Mouse (Mus musculus) lung, postnatal 10 days (tissue): ENCODE results near the gene Fmnl3.

Experiments
- DNase-seq: peaks from one replicate; pipeline ENCODE4 v3.0.0; 2021

Fmnl3 gene

DNA sequence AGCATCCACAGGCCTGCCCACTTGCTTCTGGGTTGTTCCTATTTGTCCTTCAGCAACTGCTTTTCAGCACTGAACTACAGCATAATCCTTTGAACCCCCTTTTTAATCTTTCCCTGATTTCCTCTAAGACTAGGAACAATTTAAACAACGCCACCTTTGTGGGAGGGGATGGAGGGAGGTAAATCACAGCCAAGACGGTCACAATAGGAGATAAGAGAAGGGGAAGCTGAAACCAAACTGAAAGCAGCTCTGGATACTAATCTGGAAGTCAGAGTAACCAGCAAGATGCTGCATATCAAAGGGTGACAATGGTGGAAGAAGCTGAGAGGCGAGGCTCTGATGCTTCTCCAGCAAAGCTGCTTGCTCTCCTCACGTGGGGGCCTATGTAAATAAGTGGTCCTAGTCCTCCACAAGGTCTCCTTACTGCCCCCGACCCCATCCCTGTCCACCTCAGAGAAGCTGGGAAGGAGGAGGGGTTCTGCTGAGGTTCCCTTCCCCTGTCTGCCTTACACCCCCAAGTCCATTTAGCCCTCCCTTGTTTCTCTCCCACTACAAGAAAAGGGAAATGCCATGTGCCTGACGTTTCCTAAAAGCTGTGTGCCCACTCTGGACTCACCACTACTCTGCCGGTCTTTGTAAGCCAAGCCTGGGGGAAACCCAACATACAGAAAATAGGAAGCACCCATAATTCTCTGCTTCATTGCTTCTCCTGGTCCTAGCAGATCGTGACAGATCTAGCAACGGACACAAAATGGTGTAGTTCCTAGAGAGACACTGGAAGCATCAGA lies 27.9 kb downstream of the Fmnl3 start:
- no peak for DNase-seq

DNA sequence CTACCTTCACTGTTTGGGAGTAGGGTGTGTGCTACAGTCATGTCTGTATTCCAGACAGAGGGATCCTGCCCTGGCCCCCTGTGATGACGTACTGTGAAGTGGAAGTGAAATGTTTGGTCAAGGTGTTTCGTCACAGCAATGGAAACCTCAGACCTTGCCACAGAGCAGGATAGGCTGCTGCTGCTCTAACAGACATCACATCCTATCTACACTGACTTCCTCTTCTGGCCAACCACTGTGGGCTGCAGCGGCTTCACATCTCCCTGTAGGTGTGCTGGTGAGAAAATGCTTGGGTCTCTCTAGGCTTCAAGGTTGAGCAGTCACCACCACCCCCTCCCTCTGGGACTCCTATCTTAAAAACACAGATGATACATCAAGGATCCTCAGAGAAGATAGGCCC lies 29.2 kb downstream of the Fmnl3 start:
- peak; percentile 35 for DNase-seq

DNA sequence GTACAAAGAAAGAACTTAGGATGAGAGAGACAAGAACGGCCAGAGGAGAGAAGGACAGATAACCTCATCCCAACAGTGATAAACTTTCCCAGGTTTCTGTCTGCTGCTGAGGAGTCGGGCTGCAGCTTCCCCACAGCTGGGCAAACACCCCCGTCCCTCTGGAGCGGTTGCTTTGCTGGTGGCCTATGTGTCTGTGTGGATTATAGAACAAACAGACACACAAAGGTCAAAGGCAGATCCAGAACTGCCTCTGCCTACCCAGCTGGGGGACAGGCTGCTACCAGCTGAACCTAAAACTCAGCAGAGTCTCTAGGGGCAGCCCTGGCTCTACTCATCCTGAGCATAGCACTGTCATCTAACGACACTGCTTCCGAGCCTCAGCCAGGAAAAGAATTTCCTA lies 30.6 kb downstream of the Fmnl3 start:
- DNase-seq, result no peak

DNA sequence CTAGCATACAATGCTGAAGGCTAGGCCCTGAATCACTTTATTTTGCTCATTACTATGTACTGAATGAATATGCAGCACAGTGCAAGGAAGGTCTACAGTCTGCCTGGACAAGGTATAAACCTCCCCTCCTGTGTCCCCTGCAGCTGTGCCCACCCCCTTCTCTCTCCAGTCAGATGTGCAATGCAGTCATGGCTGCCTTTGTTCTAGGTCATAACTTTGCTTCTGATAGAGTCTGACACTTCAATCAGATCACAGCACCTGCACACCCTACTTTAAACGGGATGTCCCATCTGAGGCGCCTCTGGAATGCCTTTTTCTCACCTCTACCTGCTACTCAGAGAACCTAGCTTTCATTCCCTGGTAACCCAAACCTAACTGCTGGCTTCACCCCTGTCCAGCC lies 31.4 kb downstream of the Fmnl3 start:
- no peak for DNase-seq

DNA sequence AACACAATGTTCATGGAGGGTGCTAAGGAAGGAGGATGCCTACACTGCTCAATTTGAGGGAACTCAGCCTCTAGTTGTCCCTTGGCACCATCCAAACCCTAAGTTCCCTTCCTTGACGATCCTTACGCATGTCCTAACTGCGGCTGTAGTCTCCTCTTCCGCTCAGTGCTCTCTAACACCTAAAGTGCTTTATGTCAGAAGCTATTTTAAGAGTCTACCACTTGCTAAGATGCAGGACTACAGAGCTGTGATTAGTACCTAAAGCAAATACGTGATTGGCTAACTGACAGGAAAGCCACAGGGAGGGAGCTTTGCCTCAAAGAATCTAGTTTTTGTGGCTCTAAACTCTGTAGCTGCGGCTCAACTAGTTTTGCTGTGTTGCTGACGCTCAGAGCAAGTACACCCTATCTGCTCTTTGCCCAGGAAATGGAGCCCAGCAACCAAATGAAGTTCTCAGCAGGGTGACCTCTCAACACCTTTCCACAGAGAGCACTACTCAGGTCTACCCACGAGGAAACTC lies 34.4 kb downstream of the Fmnl3 start:
- no peak for DNase-seq

DNA sequence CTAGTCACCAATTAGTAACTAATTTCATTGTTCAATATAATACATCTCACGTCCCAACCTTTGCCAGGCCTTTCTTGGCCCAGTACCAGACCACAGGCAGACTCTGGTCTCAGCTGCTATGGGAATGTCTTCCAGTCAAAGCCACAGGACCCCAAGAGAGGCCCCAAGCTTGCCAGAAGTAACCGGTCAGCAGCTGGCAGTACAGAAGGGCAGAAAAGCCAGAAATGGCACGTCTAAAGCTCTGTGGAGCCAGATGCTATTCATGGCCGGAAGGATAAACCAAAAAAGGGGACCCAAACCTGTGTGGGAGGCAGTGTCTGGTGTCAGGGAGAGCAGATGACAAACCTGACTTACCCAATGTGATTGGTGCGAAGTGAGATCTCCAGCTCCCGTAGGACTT lies 35.8 kb downstream of the Fmnl3 start:
- peak; percentile 66 for DNase-seq

DNA sequence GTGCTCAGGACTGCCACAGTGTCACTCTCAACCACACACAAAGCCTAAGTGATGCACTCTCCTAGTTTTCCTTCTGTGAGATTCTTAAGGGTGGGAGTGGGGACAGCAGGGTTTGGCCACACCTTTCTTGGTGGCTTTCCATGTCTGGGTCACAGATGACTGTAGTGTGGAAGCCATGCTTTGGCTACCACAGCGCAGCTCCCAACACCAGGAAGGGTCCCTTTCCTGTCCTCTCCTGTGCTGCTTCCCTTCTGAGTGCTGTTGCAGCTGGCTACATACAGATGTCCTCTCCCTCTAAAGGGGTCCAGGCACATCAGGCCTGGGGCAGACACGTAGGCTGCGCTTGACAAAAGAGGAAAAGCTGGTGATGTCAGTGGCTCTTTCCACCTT lies 36.6 kb downstream of the Fmnl3 start:
- DNase-seq, result peak; percentile 83

DNA sequence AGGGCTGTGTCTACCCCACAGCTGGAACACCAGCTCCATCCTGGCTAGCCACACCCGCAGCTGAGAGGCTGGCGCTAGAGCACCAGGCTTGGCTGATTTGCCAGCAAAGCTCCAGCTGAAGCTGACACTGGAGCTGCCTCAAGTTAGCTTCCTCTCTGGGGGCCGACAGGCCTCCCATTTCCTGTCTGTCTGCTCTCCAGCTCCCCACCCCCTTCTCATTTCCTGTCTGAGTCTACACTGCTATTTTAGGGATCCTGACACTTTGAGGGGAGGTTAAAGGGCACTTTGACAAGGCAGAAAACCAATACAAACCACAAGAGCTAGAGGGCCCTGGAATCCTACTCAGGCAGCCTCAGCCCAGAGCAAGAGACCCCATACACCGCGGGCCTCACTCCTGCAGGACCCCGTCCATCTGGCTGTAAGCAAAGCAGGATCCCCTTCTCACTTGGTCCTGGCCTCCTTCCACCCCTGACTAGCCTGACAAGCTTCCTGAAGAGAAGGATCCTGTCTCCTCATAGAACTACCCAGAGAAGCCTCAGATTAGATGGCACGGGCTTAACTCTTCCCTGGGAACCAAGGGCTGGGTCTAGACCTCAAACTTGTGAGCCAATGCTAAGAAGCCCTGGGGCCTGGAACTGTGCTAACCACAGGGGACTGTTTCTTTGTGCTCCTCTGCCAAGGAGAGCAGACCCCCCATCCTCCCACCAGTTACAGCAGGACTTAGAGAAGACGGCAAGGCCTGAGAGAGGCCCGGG lies 37.2 kb downstream of the Fmnl3 start:
- DNase-seq, result peak; percentile 95

DNA sequence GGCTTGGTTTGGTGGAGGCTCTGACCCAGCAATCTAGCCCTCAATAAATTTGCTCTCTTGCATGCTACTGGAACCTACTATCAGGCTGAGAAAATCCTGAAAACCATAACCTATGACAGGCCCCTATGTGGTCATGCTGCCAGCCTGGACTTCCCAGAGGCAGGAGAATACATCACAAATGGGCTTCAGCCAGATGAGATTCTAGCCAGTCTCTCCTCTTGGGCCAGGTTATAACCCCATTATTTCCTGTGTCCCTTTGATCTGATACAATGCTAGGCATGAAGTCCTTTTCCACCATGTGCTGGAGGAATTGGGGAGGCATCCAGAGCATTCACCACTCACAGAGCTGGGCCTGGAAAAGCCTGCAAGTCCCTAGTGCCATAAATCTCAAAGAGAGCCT lies 38.2 kb downstream of the Fmnl3 start:
- no peak for DNase-seq

DNA sequence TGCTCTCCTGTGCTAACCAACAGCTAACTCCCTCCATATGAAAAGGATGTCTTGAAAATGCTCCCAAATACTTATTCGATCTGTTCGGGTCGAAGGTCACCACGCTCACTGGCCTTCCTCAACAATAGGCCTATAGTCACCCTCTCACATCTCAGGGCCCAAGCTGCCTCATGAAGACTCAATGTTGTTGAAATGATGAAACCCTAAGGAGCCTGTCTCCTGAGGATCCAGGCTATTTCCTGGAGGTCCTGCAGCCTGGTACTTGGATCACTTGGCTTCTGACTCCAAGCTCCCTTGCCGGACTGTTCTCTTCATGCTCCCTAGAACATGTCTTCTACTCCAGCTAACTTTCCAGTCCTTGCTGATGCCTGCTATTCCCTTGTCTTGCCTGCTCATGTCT lies 38.9 kb downstream of the Fmnl3 start:
- DNase-seq, result no peak

DNA sequence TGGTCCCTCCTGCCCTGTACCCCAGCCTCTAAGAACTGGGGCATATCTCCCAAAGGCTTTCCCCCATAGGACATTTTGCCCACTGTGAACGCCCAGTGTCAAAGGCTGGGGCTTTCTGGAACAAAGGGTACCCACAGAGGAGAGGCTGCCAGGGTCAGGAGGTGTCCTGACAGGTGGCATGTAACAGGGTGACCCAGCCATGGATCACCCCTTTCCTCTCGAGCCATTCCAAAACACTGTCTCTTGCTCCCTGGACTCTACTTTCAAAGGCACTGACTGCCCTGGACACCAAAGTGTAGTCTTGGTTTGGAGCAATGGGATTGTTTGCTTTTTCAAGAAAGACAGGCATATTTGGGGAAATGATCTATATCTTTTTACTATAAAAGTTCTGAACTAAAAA lies 40.0 kb downstream of the Fmnl3 start:
- DNase-seq, result no peak

DNA sequence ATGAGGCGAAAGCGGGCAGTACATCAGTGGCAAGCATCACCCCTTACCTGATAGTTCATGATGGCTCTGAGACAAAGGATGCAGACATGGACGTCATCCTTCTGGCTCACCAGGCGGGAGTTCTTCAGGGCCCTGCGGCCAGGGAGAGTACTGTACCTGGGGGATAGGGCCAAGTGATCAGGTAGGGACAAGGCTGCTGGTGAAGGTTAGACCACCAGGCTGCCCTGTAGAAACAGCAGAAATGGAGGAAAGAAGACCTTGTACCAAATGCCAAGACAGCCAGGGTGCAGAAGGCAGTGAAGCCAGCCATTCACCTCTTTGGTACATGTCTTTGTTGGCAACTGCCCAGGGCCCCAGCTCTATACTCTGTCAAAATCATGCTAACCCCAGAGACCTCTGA lies 42.3 kb downstream of the Fmnl3 start:
- DNase-seq, result no peak

DNA sequence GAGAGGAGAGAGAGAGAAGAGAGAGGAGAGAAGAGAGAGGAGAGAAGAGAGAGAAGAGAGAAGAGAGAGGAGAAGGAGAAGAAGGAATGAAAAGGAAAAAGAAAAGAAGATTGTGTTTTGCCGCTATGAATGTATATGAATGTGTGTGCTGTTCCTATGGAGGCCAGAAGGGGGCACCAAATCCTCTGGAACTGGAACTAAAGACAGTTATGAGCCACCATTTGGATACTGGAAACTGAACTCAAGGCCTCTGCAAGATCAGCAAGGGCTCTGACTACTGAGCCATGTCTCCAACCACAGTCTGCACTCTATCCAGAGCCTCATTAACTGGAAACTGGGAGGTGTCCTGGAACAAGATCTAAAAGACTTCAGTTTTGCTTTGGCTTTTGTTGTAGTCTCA lies 43.3 kb downstream of the Fmnl3 start:
- peak; percentile 57 for DNase-seq

DNA sequence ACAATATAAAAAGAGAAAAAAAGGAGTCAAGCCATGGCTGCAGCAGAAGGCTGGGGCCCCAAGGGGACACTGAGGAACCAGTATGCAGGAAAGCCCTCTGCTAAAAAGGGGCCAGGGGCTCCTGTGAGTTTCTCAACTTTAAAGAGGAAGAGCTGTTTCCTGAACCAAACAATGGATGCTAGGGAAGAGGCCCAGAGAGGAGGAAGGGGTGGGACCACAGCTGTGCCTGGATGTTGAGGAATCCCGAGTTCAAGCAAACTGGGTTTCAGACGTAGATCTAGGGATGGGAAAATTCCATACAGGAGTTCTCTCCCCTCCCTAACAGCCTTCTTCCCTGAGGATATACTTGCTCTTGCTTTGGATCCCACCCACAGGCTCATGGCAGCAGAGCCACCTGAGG lies 43.9 kb downstream of the Fmnl3 start:
- peak; percentile 59 for DNase-seq

DNA sequence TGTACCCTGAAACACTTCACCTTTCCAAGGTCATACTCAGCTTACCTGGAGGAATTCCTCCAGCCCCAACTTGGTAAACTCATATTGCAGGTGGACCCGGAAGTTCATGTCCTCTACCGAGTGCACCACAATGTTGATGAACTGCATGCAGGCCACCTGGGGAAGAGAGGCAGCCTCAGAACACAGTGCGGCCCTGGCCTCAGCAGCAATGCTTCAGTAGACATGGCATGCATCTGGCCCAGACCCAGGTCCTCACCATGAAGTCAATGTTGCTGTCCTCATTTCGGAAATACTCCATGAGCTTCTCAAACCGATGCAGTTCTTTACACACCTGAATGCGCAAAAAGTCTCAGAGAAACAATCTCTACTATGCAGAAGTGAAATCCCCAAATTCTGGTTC lies 44.7 kb downstream of the Fmnl3 start:
- no peak for DNase-seq

DNA sequence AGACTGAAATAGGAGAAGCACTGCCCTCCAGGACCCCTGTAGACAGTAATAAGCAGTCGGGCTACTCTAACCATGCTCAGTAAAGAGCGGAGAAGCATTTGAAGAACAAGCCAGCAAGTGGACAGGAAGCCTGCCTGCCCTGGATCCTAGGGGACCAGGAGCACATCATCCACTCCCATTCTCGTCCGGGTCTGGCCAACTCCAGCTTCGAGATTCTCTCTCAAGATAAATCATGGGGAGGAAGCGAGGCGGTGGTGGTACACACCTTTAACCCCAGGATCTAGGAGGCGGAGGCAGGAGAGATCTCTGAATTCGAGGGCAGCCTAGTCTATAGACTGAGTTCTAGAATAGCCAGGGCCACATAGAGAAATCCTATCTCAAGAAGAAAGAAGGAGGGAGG lies 46.1 kb downstream of the Fmnl3 start:
- no peak for DNase-seq

DNA sequence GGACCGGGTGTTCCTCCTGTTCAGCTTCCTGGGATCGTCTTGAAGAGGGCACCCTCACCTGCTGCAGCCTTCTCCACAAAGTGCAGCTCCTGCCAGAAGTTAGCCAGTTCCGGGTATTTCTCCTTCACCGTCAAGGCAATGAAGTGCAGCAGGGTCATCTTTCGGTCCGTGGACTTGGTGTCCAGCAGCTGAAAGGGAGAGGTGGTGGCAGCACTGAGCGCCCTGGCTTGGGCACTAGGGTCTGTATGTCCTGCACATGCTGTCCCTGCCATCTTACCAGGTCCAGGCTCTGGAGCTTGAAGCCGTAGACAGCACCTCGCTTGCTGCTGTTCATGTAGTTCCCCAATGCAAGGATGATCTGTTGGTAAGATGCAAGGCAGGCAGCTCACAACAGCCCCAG lies 49.3 kb downstream of the Fmnl3 start:
- DNase-seq, result no peak

DNA sequence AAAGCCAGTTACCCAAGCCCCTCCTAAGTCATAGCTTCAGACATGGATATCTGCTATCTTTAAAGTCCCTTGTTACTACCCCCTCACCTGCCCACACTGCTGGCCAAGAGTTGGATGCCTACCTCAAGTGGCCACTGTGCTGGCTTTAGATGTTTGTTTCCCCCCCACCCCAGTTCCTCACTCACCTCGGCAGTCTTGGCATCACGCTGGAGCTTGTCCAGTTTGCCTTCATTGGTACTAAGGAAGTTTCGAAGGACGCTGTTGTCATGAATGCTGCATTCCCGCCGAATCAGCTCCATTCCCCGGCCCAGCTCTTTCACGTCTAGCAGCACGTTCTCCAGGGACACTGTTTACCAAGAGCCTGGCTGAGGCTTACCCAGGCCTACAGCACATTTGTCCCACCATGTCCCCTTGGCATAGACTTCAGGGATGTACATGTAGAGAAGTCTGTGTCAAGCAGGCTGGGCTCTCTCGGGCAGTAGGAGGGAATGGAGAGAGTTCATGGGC lies 50.1 kb downstream of the Fmnl3 start:
- peak; percentile 57 for DNase-seq

DNA sequence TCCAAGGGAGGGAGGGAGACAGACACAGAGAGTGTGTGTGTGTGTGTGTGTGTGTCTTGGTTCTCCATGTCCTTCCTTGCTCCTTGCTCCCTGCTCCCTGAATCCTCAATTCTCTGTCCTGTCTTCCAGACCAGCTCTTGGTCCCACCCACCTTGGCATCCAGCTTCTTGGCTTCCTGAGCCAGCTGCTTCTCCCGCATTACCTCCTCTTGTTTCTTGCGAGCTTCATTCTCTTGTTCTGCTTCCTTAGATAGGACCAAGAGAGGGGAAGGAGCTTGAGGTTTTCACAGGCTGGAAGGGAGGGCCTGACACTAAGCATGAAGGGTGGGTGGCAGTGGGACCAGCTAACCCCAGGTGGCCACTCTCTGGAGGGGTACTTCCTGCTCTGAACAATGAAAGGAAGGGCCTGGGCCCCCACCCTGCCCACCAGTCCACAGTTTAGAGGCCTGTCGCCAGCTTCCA lies 50.8 kb downstream of the Fmnl3 start:
- DNase-seq, result peak; percentile 83

DNA sequence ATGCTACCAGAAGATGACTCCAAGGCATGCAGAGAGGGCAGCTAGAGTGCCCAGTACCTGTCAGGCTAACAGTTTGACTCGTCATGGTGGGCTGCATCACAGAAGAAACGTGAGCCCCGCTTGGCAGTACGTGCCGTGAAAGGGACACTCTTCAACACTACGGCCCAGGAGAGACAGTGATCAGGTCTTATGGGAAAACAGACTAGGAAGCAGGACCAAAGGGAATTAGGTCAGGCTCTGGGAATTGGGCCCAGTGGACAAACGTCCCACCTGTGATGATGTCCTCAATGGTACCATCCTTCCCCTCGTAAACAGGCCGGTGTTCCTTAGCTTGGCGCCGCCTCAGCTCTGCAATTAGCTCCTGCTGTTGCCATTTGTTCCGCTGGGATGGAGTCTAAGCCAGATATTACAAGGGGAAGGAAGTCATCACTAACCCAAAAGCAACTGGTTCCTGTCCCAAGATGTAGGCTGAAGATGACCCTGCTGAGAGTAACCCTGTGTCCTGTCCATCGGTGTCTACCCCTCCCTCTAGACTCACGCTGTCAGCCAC lies 51.3 kb downstream of the Fmnl3 start:
- DNase-seq, result no peak

DNA sequence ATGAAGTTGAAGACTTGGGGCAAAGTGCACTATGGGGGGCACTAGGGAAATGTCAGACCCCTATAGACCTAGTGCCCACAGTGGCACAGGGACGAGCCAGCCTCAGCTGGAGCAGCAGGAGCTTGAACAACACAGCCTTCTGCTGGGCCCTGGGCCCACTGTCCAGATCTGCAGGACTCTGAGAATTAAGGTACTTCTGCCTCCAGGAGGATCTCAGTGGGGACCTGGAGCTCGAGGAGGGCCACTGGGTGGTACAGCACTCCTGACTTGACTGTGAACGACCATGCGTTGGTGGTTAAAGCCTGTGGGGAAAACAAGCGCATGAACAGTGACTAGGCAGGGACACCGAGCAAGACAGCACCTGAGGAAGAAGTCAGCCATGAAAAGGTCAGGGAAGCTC lies 52.2 kb downstream of the Fmnl3 start:
- no peak for DNase-seq

DNA sequence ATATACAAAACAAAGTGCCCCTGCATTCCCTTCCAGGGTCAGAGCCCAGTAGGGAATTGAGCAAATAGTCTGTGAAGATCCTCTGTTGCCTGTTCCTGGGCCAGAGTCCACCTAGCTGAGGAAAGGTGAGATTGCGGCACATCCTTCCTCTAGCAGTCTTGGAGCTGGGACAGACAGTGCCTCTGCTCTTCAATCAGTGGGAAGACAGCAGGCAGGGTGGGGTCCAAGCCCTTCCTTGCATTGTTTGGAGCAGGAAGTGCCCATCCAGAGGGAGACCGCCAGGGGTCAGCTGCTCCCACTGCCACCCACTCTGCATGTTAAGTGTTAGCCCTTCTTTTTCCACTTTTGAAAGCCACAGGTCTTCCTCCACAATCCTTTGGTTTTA lies 53.0 kb downstream of the Fmnl3 start:
- peak; percentile 89 for DNase-seq

DNA sequence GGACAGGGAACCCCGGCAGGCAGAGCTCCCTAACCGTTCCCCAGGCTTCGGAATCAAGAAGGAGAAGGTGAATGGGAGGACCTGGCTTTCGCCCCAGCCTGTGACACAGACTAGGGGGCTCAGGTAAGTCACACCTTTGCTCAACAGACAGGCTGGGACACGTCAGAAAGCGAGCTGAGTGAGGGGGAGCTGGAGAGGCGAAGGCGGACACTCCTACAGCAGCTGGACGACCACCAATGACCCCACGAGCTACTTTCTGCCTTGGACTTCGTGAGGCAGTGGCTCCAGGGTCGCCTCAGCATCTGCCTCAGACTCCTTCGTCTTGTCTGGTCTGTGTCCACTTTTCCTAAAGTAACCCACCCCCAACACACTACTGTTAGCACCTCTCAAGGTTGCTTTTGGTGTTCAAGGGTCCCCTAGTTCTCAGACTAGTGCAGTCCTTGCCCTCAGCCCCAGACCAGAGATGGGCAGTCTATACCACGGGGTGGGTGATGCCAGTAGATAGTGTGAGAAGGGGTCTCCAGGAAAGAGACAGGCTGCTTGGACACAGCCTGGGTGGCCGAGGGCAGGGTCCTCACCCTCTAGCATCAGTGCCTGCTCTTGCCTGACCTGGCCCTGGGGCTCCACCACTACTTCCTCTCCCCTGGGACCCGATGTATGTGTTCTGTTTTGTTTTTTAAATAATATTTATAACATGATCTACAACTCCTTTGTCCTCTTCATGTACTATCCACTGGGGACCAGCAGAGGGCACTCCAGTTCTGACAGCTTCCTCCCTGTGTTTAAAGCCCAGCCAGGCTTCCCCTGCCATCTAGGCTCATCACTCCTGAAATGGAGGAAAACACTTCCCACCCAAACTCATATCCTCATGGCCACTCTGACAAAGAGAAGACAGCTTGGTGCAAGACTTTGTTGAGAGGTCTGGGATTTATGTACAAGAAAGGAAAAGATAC lies 53.7 kb downstream of the Fmnl3 start:
- peak; percentile 93 for DNase-seq
